Mouse (Mus musculus) adrenal gland, adult 8-10 months (tissue): Measurements from ENCODE around the gene Fry. TPM values are rescaled to one million over a fixed set of nuclear protein-coding genes. Genes with fewer than 3 reads are reported as not detected.

ENCODE experiments used
- DNase-seq: peaks from one replicate; pipeline ENCODE4 v3.0.0; 2022
- total RNA-seq, 4 experiments: library from RNA; stranded (reverse); gene quantifications; 2 replicates each; pipeline ENCODE4 v1.2.4; 2022

Gene Fry
- total RNA-seq, 4 experiments from 2014 or later, result 27.2 to 38.9 (median 27.8) TPM

GRCm38 (mm10) chr5:150174950-150175349 is 56.5 kb downstream of the Fry start:
- DNase-seq, result no peak

GRCm38 (mm10) chr5:150176251-150177015 is 58.0 kb downstream of the Fry start:
- no peak for DNase-seq

GRCm38 (mm10) chr5:150177757-150178156 is 59.3 kb downstream of the Fry start:
- no peak for DNase-seq

DNA sequence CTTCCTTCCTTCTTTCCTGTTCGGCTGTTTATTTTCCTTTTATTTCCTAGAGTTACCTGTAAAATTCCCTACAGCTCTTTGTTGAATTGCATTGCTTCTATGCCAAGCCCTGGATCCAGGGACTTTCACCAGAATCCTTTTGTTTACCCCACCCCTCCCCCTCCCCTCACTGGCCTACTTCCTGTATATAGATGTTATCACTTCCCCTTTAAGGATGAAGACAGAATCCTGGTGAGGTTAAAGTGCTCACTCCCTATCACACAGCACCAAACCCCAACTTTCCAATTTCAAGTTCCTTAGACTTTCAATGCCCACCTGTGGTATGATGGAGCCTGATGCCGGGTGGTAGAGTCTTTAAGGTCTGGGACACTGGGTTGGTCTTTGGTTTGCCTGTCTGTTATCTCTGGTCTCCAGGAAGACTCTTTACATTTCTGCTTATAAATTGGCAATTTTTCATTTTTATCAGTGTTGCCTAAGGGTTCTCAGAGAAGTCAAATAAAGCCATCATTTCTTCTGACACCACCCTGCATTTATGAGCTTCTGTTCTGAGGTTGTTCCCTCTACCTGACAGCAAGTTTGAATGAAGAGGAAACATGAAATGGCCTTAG is 59.9 kb downstream of the Fry start:
- DNase-seq, result no peak

DNA sequence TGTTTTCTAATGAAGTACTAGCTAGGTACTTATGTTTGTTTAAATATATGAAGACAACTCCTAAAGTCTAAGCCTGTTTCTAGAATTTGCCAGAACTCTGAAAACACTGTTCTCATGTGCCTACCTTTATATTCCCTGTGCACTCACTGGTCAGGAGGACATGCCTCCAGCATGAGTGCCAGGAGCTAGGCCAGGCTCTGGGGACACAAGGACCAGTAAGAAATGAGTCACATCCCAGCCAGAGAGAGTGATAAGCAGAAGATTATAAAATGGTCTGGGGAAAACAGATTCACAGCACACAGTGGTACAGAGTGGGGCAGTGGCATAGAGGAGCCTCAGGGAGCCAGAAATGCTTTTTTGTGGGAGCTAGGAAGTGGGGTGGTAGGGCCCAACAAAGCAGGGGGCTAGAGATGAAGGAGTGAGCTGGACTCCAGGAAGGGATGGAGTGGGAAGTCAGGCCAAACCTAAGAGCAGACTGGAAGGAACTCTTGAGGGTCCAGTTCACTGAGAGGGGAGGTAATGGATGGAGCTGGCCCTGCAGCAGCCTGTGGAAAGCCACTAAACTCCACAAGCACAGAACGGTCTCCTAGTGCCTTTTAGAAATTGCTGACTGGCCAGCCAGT is 62.7 kb downstream of the Fry start:
- no peak for DNase-seq

GRCm38 (mm10) chr5:150184959-150185358 is 66.5 kb downstream of the Fry start:
- no peak for DNase-seq

DNA sequence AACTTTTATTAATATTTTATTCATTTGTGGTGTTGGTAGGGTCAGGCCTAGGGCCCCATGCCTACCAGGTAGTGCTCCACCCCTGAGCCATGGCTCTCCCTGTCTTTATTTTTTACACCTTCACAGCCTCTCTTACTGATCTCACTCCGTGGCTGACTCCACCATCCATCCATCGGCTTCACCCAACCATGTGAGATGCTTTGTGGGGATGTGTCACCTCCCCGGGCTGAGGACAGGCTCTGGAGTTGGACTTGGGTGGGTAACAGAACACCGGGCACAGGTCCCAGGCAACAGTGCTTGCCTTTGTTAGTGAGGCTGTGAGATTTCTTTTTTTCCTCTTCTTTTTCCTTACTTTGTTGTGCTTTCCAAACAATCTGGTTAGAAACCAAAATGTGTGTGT is 67.7 kb downstream of the Fry start:
- no peak for DNase-seq

GRCm38 (mm10) chr5:150186676-150187075 is 68.2 kb downstream of the Fry start:
- no peak for DNase-seq

DNA sequence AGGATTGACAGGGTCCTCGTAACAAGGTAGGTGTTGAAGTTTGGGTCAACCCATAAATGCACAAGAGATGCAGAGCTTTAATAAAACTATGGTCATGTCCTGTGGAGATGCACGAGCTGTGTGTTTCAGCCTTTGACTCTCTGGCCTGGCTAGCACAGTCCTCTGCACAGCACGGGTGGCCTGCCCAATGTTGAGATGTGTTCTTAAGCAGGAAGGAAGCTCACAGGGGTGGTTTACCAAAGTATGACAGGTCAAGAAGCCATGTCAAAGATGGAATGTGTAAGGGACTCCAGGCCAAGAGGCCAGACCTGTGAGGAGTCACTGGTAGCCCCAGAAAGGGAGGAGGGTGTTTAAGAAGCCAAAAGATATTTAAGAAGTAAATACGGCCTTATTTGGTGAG is 69.6 kb downstream of the Fry start:
- DNase-seq, result no peak

GRCm38 (mm10) chr5:150190454-150191358 is 72.3 kb downstream of the Fry start:
- DNase-seq, result no peak

DNA sequence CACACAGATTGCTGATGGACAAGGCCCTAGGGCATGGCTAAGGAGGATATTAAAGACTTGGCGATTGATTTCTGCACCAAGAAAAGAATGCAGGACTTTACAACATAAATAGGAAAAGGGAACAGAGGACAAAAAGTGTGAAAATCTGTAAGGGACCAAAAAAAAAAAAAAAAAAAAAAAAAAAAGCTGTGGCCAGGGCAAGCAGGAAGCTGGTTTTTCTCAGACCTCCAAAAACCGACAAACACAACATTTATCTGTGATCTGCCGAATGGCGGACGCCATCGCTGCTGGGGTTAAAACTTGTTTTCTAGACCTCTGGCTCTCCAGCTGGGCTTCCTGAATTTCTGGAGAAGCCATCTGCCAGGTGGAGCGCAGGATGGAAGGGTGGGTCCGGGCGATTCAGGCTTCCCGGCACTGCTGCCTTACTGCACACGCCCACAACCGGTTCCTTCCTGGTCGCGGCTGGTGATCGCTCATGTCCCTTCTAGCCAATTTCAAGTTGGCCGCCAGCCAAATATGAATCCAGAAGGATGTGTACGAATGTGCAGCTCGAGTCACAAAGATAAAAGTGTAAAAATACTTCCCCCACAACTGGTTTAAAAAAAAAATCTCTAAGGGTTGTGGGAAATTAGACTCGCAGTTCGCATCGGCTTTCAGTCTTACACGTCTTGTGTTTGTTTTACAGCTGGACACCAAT is 77.2 kb downstream of the Fry start:
- DNase-seq, result peak; percentile 61

DNA sequence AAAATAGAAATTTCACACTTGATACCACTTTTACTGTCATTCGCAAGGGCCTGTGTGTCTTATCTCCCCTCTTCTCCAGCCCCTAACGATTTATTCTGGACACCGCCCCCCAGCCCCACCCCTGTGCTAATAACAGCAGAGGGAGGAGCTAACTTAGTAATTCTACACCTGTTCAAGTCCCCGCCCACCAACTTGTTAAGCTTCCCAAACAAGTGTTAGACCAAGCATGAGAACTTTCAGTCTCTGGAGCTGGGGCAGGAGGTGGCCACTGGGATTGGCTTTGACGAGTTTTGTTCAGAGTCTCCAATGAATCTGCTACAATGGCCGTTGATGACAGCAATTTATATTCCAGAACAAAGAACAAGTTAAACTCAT is 77.8 kb downstream of the Fry start:
- DNase-seq, result no peak

DNA sequence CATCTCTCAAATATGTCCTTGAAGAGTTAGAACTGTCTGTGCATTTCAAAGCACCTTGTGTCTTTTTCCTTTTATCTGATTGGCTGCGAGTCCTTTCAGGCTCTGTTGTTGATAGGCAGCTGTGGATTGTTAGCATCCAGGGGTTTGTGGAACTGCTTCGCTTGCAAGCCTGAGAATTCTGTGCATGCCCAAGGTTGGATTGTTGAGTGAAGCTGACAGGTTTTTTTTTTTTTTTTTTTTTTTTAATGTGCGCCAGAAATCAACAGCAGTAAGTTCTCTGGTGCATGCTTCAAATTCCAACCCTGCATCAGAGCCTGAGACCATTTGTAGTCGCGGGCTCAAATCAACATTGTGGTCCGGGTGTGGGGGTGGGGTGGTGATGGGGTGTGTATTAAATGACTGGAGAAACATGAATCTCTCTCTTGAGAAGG is 78.5 kb downstream of the Fry start:
- no peak for DNase-seq

DNA sequence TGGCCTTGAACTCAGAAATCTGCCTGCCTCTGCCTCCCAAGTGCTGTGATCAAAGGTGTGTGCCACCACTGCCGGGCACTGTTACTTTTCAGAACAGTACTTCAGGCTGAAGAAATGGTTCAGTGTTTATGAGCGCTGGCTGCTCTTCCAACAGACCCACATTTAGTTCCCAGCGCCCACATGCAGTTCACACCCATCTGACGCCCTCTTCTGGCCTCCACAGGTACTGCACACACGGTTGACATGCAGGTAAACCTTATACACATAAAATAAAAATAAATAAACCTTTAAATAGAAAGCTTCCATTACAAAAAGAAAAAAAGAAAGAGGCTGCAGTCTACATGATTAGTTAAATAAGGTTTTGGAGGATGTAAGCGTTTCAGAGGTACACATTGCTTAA is 88.3 kb downstream of the Fry start:
- no peak for DNase-seq

DNA sequence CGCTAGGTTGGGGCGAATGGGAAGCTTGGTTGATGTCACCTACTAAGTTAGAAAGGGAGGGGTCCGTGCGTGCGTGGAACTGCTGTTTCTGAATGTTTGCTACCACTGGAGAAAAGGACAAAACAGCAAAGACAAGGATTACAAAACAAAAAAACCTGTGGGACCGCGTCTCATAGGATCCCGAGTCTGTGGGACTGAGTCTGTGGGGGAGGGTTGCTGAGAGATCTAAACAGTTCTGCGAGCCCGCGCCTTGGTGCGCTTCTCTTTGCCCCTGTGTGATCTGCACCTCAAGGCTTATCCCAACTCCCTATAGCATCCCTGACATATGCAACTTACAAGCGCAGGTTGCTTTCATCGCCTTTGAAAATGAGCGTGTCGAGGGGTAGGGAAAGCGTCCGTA is 89.2 kb downstream of the Fry start:
- no peak for DNase-seq

DNA sequence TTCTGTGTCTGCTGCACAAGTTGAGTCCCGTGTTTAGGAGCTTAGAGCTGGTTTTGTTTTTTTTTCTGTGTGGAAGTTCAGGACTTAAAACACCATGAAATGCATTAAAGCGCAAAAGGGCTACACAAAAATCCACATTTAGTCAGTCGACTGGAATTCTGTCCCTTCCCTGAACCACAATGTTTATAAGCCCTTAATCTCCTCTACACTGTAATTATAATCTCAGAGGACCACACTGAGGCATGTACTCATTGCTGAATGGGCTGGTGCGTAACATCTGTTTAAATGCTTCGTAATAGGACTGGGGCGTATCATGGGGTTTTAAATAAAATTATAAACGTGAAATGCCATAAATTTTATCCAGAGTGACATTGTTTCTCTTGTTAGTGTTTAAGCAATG is 89.6 kb downstream of the Fry start:
- no peak for DNase-seq

- DNase-seq, result no peak
These were observed 95.6 kb downstream of the Fry start for GRCm38 (mm10) chr5:150214081-150214480.

DNA sequence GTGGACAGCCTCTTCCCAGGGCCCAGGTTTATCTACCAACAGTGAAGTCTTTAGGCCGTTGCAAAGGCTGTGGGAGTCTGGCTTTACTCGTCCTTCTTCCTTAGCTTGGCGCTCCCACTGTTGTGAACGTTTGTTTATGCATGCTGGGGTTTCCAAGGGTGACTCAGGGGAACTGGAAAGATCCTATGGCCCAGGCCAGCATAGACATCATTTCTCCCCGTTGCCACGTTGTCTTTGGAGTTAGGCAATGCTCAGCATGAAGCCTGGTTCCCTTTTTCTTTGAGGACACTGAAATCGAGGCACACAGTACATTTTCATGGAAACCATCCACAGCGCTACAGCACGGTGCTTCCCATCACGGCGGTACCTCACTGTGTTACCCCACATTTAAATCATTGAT is 97.6 kb downstream of the Fry start:
- DNase-seq, result no peak

DNA sequence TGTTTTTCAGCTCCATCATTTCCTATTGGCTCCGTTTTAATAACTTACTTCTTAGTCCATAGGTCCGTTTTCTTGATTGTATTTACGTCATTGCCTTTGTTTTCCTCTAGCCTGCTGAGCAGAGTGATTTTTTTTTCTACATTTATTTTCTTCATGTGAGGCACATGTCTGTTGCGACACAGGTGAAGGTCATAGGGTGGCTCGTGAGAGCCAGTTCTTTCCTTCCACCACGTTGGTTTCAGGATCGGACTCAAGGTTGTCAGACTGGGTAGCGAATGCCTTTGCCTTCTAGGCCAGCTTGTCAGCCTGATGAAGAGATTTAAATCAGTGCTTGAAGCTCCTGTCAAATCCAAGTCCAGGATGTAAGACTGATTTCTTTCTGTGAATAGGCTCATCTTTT is 101.0 kb downstream of the Fry start:
- DNase-seq, result no peak

GRCm38 (mm10) chr5:150220333-150220732 is 101.9 kb downstream of the Fry start:
- DNase-seq, result no peak

- no peak for DNase-seq
These were observed 103.4 kb downstream of the Fry start for GRCm38 (mm10) chr5:150221806-150222205.

GRCm38 (mm10) chr5:150223546-150224239 is 105.2 kb downstream of the Fry start:
- DNase-seq, result no peak
